9 mouse cellular contexts compared by ENCODE assay signal in genomic region chr5:146420081-146420480, GRCm38 (mm10). TPM values are rescaled to one million over a fixed set of nuclear protein-coding genes. Genes with fewer than 3 reads are reported as not detected.
DNase-seq lines count a peak whose midpoint lies in the region; ATAC-seq lines count a peak whose summit lies in the region.
"Had no signal": no experiment of that assay in that cellular context is flagged by ENCODE, and none has a peak within 500 bp of the region (broad histone marks: within the 10 kb centered on the region; RNA-seq: fewer than 3 reads in every experiment).

No protein-coding gene starts in this region.

- WGBS in midbrain, embryonic 10.5 days = 71% methylated on average over 1 of the region's 1 CpGs
- WGBS in midbrain, embryonic 15.5 days = 53% methylated on average over 1 of the region's 1 CpGs
- 53% methylated on average over 1 of the region's 1 CpGs for WGBS in large intestine, adult 2 months

- no peak overlapping the region for H3K4me3 ChIP-seq in midbrain, embryonic 10.5 days
- H3K4me3 ChIP-seq in midbrain, embryonic 15.5 days = no peak overlapping the region

- no peaks in the 10 kb centered on the region for H3K27me3 ChIP-seq in midbrain, embryonic 10.5 days (ENCODE audit: low read depth, poor library complexity, severe bottlenecking)
- no peaks in the 10 kb centered on the region for H3K27me3 ChIP-seq in midbrain, embryonic 15.5 days (replicated peaks)

- no peak overlapping the region for H3K27ac ChIP-seq in midbrain, embryonic 10.5 days (replicated peaks)
- no peak overlapping the region for H3K27ac ChIP-seq in midbrain, embryonic 15.5 days

- peak; percentile 33 to 74 for DNase-seq in adrenal gland, adult (ENCODE audit: inconsistent age in 2 of 2, low spot score in 1 of 2)
- DNase-seq in adrenal gland, postnatal 4 days (ENCODE audit: low spot score in 2 of 2) = no peak
- peak; percentile 33 for DNase-seq in midbrain, embryonic 10.5 days (ENCODE audit: low spot score)
- DNase-seq in embryo, embryonic 10 days (ENCODE audit: low spot score) = peak; percentile 66
- DNase-seq in large intestine, adult 2 months (ENCODE audit: low read depth, low spot score) = peak; percentile 4
- peak; percentile 77 for DNase-seq in retina, embryonic 14.5 days (ENCODE audit: low spot score)
- DNase-seq in right cerebral cortex, postnatal 14 days = no peak

- peaks cover 9% of the 10 kb centered on the region; the same call in 1 of the 2 replicates for H3K4me1 ChIP-seq in midbrain, embryonic 10.5 days
- H3K4me1 ChIP-seq in midbrain, embryonic 15.5 days = peaks cover 23% of the 10 kb centered on the region

- no peaks in the 10 kb centered on the region for H3K9me3 ChIP-seq in midbrain, embryonic 10.5 days (replicated peaks)
- H3K9me3 ChIP-seq in midbrain, embryonic 15.5 days = no peaks in the 10 kb centered on the region

- peaks cover 5% of the 10 kb centered on the region; the same call in 1 of the 2 replicates for H3K36me3 ChIP-seq in midbrain, embryonic 10.5 days
- H3K36me3 ChIP-seq in midbrain, embryonic 15.5 days (replicated peaks) = no peaks in the 10 kb centered on the region

- H3K9ac ChIP-seq in midbrain, embryonic 15.5 days = no peak overlapping the region

- H3K4me2 ChIP-seq in midbrain, embryonic 15.5 days = no peak overlapping the region

- ATAC-seq in midbrain, embryonic 15.5 days (replicated peaks) = no peak

RNA-seq across cellular contexts. Expression of gene Wasf3, which starts 35.3 kb away (rescaled TPM):
- 10 to 100 TPM; 21.5 TPM for total RNA-seq in adrenal gland, postnatal 4 days (2021)
- polyA plus RNA-seq in midbrain, embryonic 10.5 days (2016; fragmentation: Nextera tagmentation; extraction: Ambion mirVana) = 10.9 and 11.7 TPM in 2 replicates
- polyA plus RNA-seq in midbrain, embryonic 15.5 days (2015; fragmentation: Nextera tagmentation; extraction: Ambion mirVana) = 18.5 and 18.8 TPM in 2 replicates
- 0.98 and 1.3 TPM in 2 replicates for polyA plus RNA-seq in large intestine, adult 2 months (2012; rRNA removed)
- polyA plus RNA-seq: C2C12 had no signal

Comparison
In these comparisons a context has a peak if more than half of its experiments do, and no peak if none do; other contexts are left out.
1. DNase-seq: peak in adrenal gland, adult (2 of 2), midbrain, embryonic 10.5 days (single experiment), embryo, embryonic 10 days (single experiment), large intestine, adult 2 months (single experiment) and retina, embryonic 14.5 days (single experiment); none in adrenal gland, postnatal 4 days (0 of 2) and right cerebral cortex, postnatal 14 days (single experiment).